Mouse (Mus musculus): Measurements from ENCODE around the gene Gsap.

GRCm38 (mm10) chr5:21255551-21256132, 69.6 kb downstream of the Gsap start:
- TF ChIP-seq CTCF (IDR thresholded peaks at IDR 0.05; ENCODE audit: low read depth, low read length) (no peak), TAL1 (conservative IDR thresholded peaks at IDR 0.05; ENCODE audit: low read depth, low read length) (no peak), GATA1 (IDR thresholded peaks at IDR 0.05; ENCODE audit: borderline replicate concordance, low read length) (no peak), GATA2 (IDR thresholded peaks at IDR 0.05; ENCODE audit: borderline replicate concordance, low read depth, low read length) (no peak)
